Mouse (Mus musculus) embryonic stem cell, embryonic (primary cell): ENCODE measurements around the gene Tmtc2.
"Not testable (repeated sequence)": the region's sequence is repeated elsewhere in the genome, so short reads cannot be mapped to it uniquely, and the experiment has no call there.

Source experiments
- CTCF ChIA-PET, 4 experiments: fragments of 300-600 bp in 2 of 4; fragments of 350-600 bp in 2 of 4; sonication (Branson Sonifier 250); formaldehyde crosslinking; loops; one replicate each; lab custom pipeline; 2022; ENCODE audit warnings: inconsistent platforms in 2 of 4; lab: Charles Lee
- POLR2A ChIA-PET, 4 experiments: fragments of 300-600 bp in 2 of 4; fragments of 350-600 bp in 2 of 4; sonication (Branson Sonifier 250); formaldehyde crosslinking; loops; one replicate each; lab custom pipeline; 2022; ENCODE audit warnings: antibody characterized with exemption in 4 of 4, inconsistent platforms in 1 of 4; lab: Charles Lee

Gene Tmtc2

DNA sequence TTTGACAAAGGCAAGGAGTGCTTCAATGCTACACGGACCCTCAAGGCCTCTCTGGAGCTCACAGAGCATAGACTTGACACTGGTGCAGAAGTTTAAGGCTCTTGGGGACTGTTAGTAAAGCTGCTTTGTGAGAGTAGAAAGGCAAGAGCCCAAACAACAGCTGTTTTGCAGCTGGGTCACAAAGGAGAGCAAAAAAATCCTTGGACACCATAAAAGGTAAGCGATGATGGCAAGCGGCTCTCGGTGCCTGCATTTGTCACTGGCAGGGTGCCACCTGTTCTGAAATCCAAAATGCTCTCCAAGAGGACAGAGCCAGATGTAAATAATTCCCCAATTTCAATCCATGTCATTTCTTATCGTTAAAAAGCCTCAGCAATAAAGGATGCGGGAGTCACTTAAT is 290.1 kb downstream of the Tmtc2 start:
- ChIA-PET POLR2A (no interaction called here), CTCF (no interaction called here)

- CTCF ChIA-PET, result no interaction called here
- POLR2A ChIA-PET, result no interaction called here
These were observed 293.3 kb downstream of the Tmtc2 start for GRCm38 (mm10) chr10:105280933-105281332.

GRCm38 (mm10) chr10:105260053-105260452 is 314.2 kb downstream of the Tmtc2 start:
- ChIA-PET CTCF (interaction anchor here in 1 of 4 experiments (0.6 kb wide), 1 partner anchor 153 kb away, joined by 3 read pairs; no protein-coding TSS in a partner anchor), POLR2A (no interaction called here)

GRCm38 (mm10) chr10:105238291-105238690 is 336.0 kb downstream of the Tmtc2 start:
- CTCF ChIA-PET, POLR2A ChIA-PET: not testable (repeated sequence)

GRCm38 (mm10) chr10:105232864-105233263 is 341.4 kb downstream of the Tmtc2 start:
- ChIA-PET POLR2A (no interaction called here), CTCF (no interaction called here)

- POLR2A ChIA-PET, result no interaction called here
- CTCF ChIA-PET, result no interaction called here
These were observed 343.8 kb downstream of the Tmtc2 start for GRCm38 (mm10) chr10:105230416-105230815.

DNA sequence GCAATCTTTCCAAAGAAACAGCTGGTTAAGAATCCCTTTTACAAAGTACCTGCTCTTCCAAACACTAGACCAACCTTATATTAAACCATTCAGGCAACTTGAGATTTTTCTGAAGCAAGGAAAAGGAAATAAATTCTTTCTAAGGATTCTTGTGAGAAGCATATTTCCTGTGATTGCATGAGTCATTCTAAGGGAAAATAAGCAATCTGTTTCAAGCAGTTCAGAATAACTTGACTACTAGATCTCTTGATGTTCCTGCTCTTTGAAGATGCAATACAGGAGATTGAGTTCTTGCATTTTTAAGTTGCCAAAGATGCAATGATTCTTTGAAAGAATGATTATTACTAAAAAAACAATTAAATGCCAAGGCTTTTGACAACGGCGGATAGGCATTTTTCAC is 345.6 kb downstream of the Tmtc2 start:
- POLR2A ChIA-PET, result no interaction called here

GRCm38 (mm10) chr10:105227631-105228030 is 346.6 kb downstream of the Tmtc2 start:
- ChIA-PET POLR2A (no interaction called here), CTCF (no interaction called here)

More for the DNA sequence above, 345.6 kb downstream of the Tmtc2 start:
- CTCF ChIA-PET, result no interaction called here

- ChIA-PET CTCF (no interaction called here), POLR2A (no interaction called here)
These were observed 348.5 kb downstream of the Tmtc2 start for GRCm38 (mm10) chr10:105225714-105226113.

- CTCF ChIA-PET, result interaction anchor here in 1 of 4 experiments (0.7 kb wide), 1 partner anchor 1780 kb away, joined by 3 read pairs; no protein-coding TSS in a partner anchor
- POLR2A ChIA-PET, result no interaction called here
These were observed 351.3 kb downstream of the Tmtc2 start for GRCm38 (mm10) chr10:105222904-105223303.

DNA sequence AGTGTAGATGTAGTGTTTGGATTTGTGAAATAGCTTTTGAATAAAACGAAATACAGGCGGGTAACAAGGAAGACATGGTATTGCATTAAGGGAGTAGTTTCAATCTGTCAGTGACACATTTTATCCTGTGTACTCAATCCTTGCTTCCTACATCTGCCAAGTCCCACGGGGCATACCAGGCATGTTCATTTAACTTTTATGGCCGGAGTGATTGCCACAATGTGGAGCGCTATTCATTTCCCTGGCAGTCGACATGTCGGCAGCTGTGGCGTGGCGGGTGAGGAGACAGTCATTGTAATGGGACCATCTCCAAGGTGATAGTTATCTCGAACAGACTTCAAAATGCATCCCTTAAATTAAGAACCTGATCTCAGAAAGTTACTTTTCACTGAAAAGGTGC is 372.8 kb downstream of the Tmtc2 start:
- POLR2A ChIA-PET, result no interaction called here
- CTCF ChIA-PET, result no interaction called here

GRCm38 (mm10) chr10:105200678-105201077 is 373.6 kb downstream of the Tmtc2 start:
- ChIA-PET CTCF (no interaction called here), POLR2A (interaction anchor here in 1 of 4 experiments (0.5 kb wide), 1 partner anchor 23 kb away, joined by 3 read pairs; no protein-coding TSS in a partner anchor)

DNA sequence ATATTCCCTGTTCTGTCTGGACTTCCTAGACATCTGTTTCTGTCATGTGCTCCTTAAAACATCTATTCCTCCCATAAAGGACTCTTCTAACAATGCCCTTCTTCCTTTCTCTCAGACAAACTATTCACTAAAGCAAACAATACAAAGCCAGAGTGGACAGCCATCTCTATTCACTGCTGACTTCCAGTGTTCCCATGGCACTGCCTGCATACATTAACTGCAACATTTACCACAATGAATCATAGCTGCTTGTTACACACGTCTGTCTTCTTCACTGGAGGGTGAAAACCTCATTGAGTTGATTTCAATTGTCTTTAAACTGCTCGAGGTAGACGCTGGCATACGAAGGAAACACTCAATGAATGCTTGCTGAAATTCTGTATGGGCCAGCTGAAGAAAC is 374.2 kb downstream of the Tmtc2 start:
- CTCF ChIA-PET, result no interaction called here
- POLR2A ChIA-PET, result no interaction called here

DNA sequence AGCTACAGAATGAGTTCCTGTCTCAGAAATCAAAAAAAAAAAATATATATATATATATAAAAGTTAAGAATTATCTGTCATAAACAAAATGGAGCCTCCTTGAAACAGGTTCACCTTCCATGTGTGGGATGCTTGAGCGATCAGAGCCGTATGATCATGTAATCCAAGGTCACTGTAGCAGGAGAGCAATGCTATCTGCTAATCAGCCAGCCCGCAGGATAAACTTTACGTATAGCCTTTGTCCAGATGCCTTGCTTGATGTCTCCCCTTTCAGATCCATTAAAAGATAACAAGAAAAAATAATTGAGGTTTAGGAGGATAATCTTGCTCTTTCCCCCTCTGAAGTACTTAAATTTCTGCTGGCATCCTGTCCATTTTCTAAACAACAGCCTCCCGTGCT is 374.7 kb downstream of the Tmtc2 start:
- ChIA-PET CTCF (no interaction called here), POLR2A (no interaction called here)

DNA sequence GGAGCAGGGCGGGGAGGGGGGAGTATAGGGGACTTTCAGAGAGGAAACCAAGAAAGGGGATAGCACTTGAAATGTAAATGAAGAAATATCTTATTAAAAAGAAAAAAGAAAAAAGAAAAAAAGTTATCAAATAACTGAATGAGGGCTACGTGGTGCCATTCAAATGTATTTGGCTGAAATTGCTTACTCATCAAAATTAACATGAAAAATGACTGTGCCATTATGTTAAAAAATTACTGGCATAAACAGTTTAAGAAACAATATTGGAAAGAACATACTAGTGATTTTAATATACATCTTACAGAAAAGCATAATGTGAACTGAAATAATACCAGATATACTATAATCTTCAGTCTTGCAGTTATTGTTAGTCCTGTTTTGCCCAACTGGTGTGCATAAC is 378.9 kb downstream of the Tmtc2 start:
- ChIA-PET CTCF (no interaction called here), POLR2A (no interaction called here)

- POLR2A ChIA-PET, result no interaction called here
- CTCF ChIA-PET, result no interaction called here
These were observed 380.3 kb downstream of the Tmtc2 start for GRCm38 (mm10) chr10:105193756-105194460.

- CTCF ChIA-PET, result no interaction called here
- POLR2A ChIA-PET, result no interaction called here
These were observed 382.2 kb downstream of the Tmtc2 start for GRCm38 (mm10) chr10:105192071-105192470.

DNA sequence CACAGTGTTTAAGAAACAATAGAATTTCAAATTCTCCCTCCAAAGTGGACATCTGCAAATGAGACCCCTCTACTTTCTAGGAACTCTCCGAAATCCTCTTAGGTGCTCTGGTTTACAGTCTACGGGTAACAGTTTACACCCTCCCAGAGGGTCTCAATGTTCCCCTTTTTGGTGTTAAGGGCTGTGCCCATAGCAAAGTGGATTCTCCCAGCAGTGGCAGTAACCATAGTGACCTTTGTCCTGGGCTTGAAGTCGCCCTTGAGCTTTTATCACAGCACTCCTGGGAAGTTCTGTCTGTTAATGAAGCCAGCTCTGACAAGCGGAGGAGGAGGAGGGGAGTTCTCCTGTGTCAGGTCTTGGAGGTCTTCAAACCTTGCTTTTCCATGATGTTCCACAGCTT is 384.5 kb downstream of the Tmtc2 start:
- ChIA-PET CTCF (no interaction called here), POLR2A (no interaction called here)

DNA sequence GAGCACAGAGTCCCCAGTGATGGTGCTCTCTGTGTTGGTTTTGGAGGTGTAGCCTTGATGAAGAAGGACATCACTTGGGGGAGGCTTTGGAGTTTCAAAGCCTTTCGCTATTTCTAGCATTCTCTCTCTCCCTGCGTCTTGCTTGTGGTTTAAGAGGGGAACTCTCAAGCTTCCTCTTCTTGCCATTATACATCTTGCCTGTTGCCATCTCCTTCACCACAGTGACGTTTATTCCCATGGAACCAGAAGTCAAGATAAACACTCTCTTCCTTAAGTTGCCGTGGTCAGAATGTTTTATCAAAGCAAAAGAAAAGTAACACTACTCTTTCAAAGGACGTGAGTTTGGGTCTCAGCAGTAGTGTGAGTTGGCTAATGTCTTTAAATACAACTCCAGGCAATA is 387.6 kb downstream of the Tmtc2 start:
- ChIA-PET CTCF (no interaction called here), POLR2A (no interaction called here)

GRCm38 (mm10) chr10:105168443-105169102 is 405.7 kb downstream of the Tmtc2 start:
- ChIA-PET POLR2A (no interaction called here), CTCF (no interaction called here)

DNA sequence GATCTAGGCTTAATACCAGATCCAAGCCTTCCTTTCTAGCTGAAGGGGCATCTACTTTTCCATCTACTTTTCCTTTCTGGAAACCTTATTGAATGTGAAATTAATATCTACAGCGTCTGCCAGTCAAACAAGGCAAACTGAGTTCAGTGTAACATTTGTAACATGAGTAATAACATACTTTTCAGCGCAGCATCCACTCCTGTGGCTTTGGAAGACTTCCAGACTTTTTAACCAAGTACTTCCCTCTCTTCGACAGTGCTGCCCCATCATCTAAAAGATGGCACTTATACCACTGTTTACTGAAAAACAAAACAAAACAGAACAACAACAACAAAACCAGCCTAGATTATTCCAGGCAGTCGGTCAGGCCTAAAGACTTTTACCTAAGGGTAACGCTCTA is 409.0 kb downstream of the Tmtc2 start:
- POLR2A ChIA-PET, result no interaction called here
- CTCF ChIA-PET, result no interaction called here
